Mouse (Mus musculus) c-Kit-positive CD71-positive TER-119-positive erythroid progenitor cells, embryonic 14.5 days (primary cell): ENCODE measurements around the gene Cyp26c1.

ENCODE experiments used
- DNase-seq: peaks from one replicate; pipeline ENCODE4 v3.0.0-alpha.2; 2013; ENCODE audit warnings: low spot score

Gene Cyp26c1

GRCm38 (mm10) chr19:37698273-37699160 is 13.1 kb downstream of the Cyp26c1 start:
- no peak for DNase-seq

GRCm38 (mm10) chr19:37699711-37700110 is 14.3 kb downstream of the Cyp26c1 start:
- no peak for DNase-seq

DNA sequence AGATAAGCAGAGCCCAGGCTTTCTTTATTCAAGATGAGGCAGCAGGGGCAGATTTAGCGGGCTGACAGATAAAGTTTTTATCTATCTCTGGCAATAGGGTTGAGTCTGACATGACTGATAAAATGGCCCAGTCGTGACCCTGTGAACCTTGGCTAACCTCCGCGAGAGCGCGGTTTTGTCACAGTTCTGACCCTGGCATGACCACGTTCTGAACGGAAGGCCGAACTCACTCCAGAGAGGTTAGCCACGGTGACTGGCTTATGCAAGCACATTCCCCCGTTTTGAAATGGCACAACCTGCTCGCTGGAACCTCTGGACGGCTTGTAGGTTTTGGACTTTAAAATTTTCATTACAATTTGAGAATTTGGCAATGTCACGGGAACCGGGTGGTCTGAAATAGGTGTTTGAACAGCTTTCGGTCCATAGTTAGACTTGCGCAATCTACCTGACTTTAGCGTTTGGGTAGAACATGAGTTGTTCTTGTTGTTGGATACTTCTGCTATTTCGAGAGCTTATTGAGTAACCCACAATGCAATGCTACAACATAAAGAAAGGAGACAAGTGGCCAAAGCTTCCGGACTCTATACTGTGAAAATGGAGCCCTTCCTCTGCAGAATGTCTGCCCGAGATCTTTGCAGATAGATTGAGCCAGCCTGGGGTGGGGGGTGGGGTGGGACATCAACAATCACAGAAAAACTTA is 17.1 kb downstream of the Cyp26c1 start:
- DNase-seq = no peak

DNA sequence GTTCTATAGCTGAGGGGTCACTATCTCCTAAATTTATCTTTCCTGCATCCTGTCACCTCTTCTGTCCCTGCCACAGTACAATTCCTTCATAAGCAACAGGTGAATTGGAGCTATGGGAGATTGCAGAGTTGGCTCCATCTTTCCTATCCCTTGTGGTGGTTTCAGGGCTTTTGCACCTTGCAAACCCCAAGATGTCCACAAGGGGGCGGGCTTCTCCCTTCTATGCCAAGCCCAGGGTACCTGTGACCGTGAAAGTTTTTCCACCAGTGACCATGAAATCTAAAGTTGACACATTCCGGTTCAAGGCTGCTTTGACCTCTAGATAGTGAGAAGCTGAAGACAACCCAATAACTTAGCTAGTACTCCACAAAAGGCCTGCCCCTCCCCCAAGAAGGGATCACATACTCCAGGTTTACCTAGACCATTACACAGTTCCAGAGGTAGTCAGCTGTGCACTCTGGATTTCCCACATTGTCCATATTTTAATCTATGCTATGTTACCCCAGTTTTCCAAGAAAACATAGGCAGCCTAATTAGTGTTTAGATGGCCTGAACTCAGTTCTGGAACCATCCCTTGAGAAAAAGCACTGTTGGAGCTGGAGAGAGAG is 18.6 kb downstream of the Cyp26c1 start:
- peak; percentile 53 for DNase-seq

GRCm38 (mm10) chr19:37705722-37706121 is 20.3 kb downstream of the Cyp26c1 start:
- DNase-seq = no peak

DNA sequence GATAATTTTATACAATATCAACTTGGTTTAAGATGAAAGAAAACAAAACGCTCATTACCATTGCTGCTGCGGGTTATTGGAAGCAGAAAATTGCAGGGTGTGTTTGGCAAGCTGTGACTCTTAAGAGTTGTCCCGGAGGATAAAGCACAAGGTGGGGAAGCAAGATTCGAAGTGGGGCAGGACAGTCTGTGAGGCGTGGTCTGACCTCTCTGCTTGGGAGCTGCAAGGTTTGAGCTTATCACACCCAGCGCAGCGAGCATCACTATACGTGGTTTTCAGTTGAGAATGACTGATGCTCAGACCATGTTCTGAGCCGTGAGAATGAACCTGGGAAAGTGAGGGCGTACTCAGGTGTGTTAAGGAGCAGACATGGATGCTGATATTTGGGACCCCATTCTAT is 29.3 kb downstream of the Cyp26c1 start:
- DNase-seq = peak; percentile 19

GRCm38 (mm10) chr19:37715980-37716379 is 30.6 kb downstream of the Cyp26c1 start:
- DNase-seq = no peak

DNA sequence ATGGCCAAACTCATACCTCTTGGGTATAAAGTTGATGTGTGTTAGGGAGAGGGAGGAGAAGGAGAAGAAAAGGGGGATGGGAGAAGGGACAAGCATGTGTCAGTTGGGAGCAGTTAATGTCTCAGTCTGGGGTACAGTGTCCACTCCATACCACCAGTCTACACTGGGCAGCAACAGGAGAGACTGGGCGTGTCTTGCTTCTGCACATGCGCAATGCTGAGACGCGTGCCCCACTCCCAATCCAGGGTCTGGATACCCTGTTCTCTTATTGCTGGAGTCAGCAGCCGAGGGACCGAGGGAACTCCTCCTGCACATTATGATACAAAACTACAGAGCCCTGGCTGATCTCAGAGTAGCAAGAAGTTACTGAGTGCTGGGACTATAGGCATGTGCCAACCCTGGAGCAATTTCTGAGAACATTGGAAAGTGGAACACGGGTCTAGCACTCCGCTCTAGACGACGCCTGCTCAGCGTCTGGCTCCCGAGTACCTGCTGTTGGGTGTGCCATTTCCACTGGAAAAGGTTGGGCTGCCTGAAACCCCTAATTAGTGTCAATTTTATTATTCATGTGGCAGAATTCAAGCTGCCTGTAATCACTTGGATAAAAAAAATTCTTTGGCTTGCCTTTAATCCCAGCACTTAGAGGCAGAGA is 31.3 kb downstream of the Cyp26c1 start:
- DNase-seq = no peak

DNA sequence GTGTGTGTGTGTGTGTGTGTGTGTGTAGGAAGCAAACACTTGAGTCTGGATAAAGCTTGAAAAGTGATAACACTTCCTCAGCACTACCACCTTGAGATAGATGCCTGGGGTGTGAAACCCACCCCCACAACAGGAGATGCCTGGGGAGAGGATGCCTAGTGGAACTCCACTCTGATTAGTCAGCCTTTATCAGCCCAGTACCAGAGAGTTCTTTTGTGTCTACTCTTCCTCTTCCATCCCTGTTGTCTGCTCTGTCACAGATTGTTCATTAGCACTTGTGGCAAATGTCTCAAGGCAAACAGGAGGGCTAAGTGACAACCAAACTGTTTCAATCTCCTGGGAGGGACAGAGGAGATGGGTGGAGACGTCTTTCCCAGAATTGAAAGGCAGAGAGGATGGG is 33.8 kb downstream of the Cyp26c1 start:
- DNase-seq = no peak

DNA sequence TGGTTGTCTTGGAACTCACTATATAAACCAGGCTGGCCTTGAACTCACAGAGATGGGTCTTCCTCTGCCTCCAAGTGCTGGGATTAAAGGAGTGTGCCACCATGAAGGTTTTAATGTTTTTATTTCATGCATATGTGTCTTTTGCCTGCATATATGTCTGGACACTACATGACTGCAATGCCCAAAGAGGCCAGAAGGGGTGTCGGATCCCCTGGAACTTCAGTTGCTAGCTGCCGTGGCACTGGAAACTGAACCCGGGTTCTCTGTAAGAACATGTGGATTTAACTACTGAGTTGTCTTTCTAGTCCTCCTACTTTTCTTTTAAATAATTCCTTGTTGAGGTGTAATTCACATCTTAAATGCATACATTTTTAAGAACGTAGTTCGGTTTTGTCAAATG is 39.2 kb downstream of the Cyp26c1 start:
- no peak for DNase-seq

DNA sequence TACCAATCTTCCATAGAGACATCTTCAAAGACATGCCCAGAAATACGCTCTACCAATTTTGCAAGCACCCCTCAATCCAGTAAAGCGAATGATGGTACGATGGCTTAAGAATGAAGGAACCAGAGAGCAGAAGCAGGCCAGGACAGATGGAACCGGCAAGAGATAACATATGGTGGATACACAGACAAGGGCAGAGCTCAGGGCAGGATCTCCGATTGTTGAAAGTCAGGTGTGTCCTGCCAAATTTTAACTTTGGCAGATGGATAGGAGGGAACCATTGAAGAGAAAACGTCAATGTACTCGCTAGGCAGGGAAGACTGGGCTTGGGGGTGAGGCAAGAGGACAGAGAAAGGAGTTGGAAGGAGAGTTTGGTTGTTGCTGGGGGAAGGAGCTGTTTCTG is 41.2 kb downstream of the Cyp26c1 start:
- no peak for DNase-seq

GRCm38 (mm10) chr19:37727366-37727765 is 42.0 kb downstream of the Cyp26c1 start:
- no peak for DNase-seq

DNA sequence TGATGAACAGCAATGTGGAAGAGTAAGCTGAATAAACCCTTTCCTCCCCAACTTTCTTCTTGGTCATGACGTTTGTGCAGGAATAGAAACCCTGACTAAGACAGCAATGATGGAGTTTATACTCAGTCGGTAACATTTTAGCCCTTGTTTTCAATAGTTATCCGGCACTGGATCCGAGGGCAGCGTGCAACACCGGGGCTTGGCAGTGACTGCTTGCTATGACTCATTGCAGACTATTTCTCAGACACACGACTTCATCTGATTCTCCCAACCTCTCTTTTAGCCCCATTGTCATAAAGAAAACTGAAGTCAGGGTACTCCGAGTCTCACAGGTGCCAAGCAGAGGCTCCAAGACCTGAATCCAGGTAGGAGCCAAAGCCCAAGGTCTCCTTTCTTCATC is 50.0 kb downstream of the Cyp26c1 start:
- DNase-seq = no peak

GRCm38 (mm10) chr19:37738575-37738974 is 53.2 kb downstream of the Cyp26c1 start:
- no peak for DNase-seq

DNA sequence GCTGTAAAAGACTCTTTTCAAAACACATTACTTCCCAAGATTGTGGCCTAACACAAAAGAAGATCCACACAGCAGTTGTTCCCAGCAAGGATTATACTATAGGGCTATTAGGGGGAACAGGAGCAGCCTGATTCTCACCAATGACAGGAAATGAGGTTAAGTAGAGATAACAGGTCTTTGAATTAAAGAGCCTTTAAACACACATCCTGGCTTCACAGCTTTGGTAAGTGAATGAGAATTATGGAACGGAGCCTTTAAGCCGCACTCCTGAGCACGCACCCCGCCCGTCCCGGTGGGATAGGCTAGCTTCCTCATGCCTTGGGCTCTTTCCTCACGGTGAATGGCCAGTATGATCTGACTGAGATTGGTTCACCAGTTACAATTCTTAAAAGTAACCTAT is 54.7 kb downstream of the Cyp26c1 start:
- no peak for DNase-seq
